Mouse (Mus musculus) liver, embryonic 15.5 days (tissue): ENCODE results near the gene Msgn1. TPM values are rescaled to one million over a fixed set of nuclear protein-coding genes. Genes with fewer than 3 reads are reported as not detected.

Experiments
- ATAC-seq: fragments of 200-750 bp; cut with Nextera tagmentation; 2 replicates; pipeline ENCODE4 v1.8.0; 2017; ENCODE audit warnings: moderate number of reproducible peaks, mild to moderate bottlenecking, moderate library complexity; ENCODE audit not compliant: insufficient read depth
- H3K27ac ChIP-seq: fragments of 300-500 bp; sonication (generic); replicated peaks from 2 replicates; pipeline ENCODE4 v1.5.1; 2015; ENCODE audit warnings: mild to moderate bottlenecking, inconsistent platforms
- H3K27me3 ChIP-seq: fragments of 300-500 bp; sonication (generic); 2 replicates; pipeline ENCODE4 v1.6.1; 2015; ENCODE audit warnings: mild to moderate bottlenecking, inconsistent platforms
- H3K36me3 ChIP-seq: fragments of 300-500 bp; sonication (generic); replicated peaks from 2 replicates; pipeline ENCODE4 v1.6.1; 2015; ENCODE audit warnings: moderate library complexity, mild to moderate bottlenecking, inconsistent platforms
- H3K4me1 ChIP-seq: fragments of 300-500 bp; sonication (generic); replicated peaks from 2 replicates; pipeline ENCODE4 v1.6.1; 2015; ENCODE audit warnings: inconsistent platforms
- H3K4me2 ChIP-seq: fragments of 300-500 bp; sonication (generic); 2 replicates; pipeline ENCODE4 v1.6.1; 2015; ENCODE audit warnings: moderate library complexity, mild to moderate bottlenecking, inconsistent platforms
- H3K4me3 ChIP-seq: fragments of 300-500 bp; sonication (generic); replicated peaks from 2 replicates; pipeline ENCODE4 v1.5.1; 2015; ENCODE audit warnings: mild to moderate bottlenecking, inconsistent platforms
- H3K9ac ChIP-seq: fragments of 300-500 bp; sonication (generic); 2 replicates; pipeline ENCODE4 v1.6.1; 2015; ENCODE audit warnings: moderate library complexity, mild to moderate bottlenecking, inconsistent platforms
- H3K9me3 ChIP-seq: fragments of 300-500 bp; sonication (generic); replicated peaks from 2 replicates; pipeline ENCODE4 v1.6.1; 2016; ENCODE audit warnings: inconsistent platforms
- WGBS: fragments of 180-500 bp; shearing (Covaris S2); methylation state at CpG from one replicate; pipeline ENCODE4 v1.1.7; 2015; ENCODE audit warnings: mixed read lengths; ENCODE audit not compliant: insufficient replicate concordance; 5-methylcytosine and 5-hydroxymethylcytosine counted together
- polyA plus RNA-seq: library from polyadenylated mRNA; unstranded; fragments of >200 nt; fragmentation: Nextera tagmentation; extraction: Ambion mirVana; gene quantifications from 2 replicates; pipeline ENCODE4 v1.2.1, GENCODE M21; 2015

The Msgn1 gene
- polyA plus RNA-seq, 1 experiment from 2014 or later, result not detected

- Histone ChIP-seq H3K9ac (no peak overlapping the region), H3K27me3 (no peaks in the 10 kb centered on the region), H3K4me1 (no peaks in the 10 kb centered on the region), H3K9me3 (no peaks in the 10 kb centered on the region), H3K4me3 (no peak overlapping the region), H3K36me3 (no peaks in the 10 kb centered on the region), H3K27ac (no peak overlapping the region), H3K4me2 (no peak overlapping the region)
- 49% methylated on average over 2 of the region's 2 CpGs for WGBS
- ATAC-seq, result no peak
Measured at GRCm38 (mm10) chr12:11198551-11198950, 10.2 kb downstream of the Msgn1 start.

GRCm38 (mm10) chr12:11198026-11198425 is 10.7 kb downstream of the Msgn1 start:
- no peak for ATAC-seq
- Histone ChIP-seq H3K4me2 (no peak overlapping the region), H3K4me3 (no peak overlapping the region), H3K9ac (no peak overlapping the region), H3K27me3 (no peaks in the 10 kb centered on the region), H3K36me3 (no peaks in the 10 kb centered on the region), H3K4me1 (no peaks in the 10 kb centered on the region), H3K9me3 (no peaks in the 10 kb centered on the region), H3K27ac (no peak overlapping the region)
- 35% methylated on average over 4 of the region's 4 CpGs for WGBS

- Histone ChIP-seq H3K4me3 (no peak overlapping the region), H3K9ac (no peak overlapping the region), H3K4me2 (peak overlapping the region; percentile 41; the same call in 1 of the 2 replicates), H3K9me3 (no peaks in the 10 kb centered on the region), H3K27me3 (no peaks in the 10 kb centered on the region), H3K27ac (no peak overlapping the region), H3K36me3 (no peaks in the 10 kb centered on the region), H3K4me1 (no peaks in the 10 kb centered on the region)
- 36% methylated on average over 5 of the region's 5 CpGs for WGBS
- ATAC-seq, result no peak
Measured at GRCm38 (mm10) chr12:11196830-11197229, 11.9 kb downstream of the Msgn1 start.

GRCm38 (mm10) chr12:11196142-11196597 is 12.6 kb downstream of the Msgn1 start:
- no peak for ATAC-seq
- no peaks in the 10 kb centered on the region for H3K27me3 ChIP-seq
- H3K4me2 ChIP-seq, result peak overlapping the region; percentile 41
- H3K27ac ChIP-seq, result no peak overlapping the region
- no peak overlapping the region for H3K9ac ChIP-seq
- no peak overlapping the region for H3K4me3 ChIP-seq
- H3K9me3 ChIP-seq, result no peaks in the 10 kb centered on the region
- WGBS, result 3% methylated on average over 18 of the region's 19 CpGs
- H3K4me1 ChIP-seq, result no peaks in the 10 kb centered on the region
- no peaks in the 10 kb centered on the region for H3K36me3 ChIP-seq

- H3K36me3 ChIP-seq, result no peaks in the 10 kb centered on the region
- H3K27me3 ChIP-seq, result no peaks in the 10 kb centered on the region
- no peak overlapping the region for H3K4me2 ChIP-seq
- no peak overlapping the region for H3K9ac ChIP-seq
- no peak overlapping the region for H3K4me3 ChIP-seq
- no peaks in the 10 kb centered on the region for H3K4me1 ChIP-seq
- WGBS, result 66% methylated on average over 1 of the region's 1 CpGs
- H3K27ac ChIP-seq, result no peak overlapping the region
- no peaks in the 10 kb centered on the region for H3K9me3 ChIP-seq
- ATAC-seq, result no peak
Measured at GRCm38 (mm10) chr12:11195031-11195430, 13.7 kb downstream of the Msgn1 start.

- Histone ChIP-seq H3K27me3 (no peaks in the 10 kb centered on the region), H3K4me1 (no peaks in the 10 kb centered on the region), H3K27ac (no peak overlapping the region), H3K4me2 (no peak overlapping the region), H3K4me3 (no peak overlapping the region), H3K36me3 (no peaks in the 10 kb centered on the region), H3K9me3 (no peaks in the 10 kb centered on the region), H3K9ac (no peak overlapping the region)
- 18% methylated on average over 11 of the region's 11 CpGs for WGBS
- ATAC-seq, result no peak
Measured at GRCm38 (mm10) chr12:11178486-11179154, 30.2 kb downstream of the Msgn1 start.

- Histone ChIP-seq H3K9me3 (no peaks in the 10 kb centered on the region), H3K4me1 (no peaks in the 10 kb centered on the region), H3K9ac (no peak overlapping the region), H3K27ac (no peak overlapping the region), H3K4me2 (no peak overlapping the region), H3K4me3 (no peak overlapping the region), H3K36me3 (no peaks in the 10 kb centered on the region), H3K27me3 (no peaks in the 10 kb centered on the region)
- ATAC-seq, result no peak
- WGBS, result 13% methylated on average over 5 of the region's 5 CpGs
Measured at GRCm38 (mm10) chr12:11177408-11178394, 31.1 kb downstream of the Msgn1 start.

GRCm38 (mm10) chr12:11158670-11159069 is 50.1 kb downstream of the Msgn1 start:
- Histone ChIP-seq H3K4me2 (no peak overlapping the region), H3K4me1 (no peaks in the 10 kb centered on the region), H3K27me3 (no peaks in the 10 kb centered on the region), H3K9me3 (no peaks in the 10 kb centered on the region), H3K4me3 (no peak overlapping the region), H3K27ac (no peak overlapping the region), H3K36me3 (no peaks in the 10 kb centered on the region), H3K9ac (no peak overlapping the region)
- WGBS, result 66% methylated on average over 3 of the region's 3 CpGs
- ATAC-seq, result no peak

Other genes with a start within 250 kb of the Msgn1 start
- gene Kcns3, start 57.9 kb downstream of the Msgn1 start, polyA plus RNA-seq, result 0.07 and 0.13 TPM in 2 replicates
- gene Gen1, start 56.8 kb upstream of the Msgn1 start, polyA plus RNA-seq, result 8.7 and 9.4 TPM in 2 replicates
- 55.8 and 71.4 TPM in 2 replicates for gene Smc6, start 56.9 kb upstream of the Msgn1 start, polyA plus RNA-seq
- gene Vsnl1, start 227.6 kb upstream of the Msgn1 start, polyA plus RNA-seq, result 0.07 TPM in 1 of 2 replicates, not detected in the other
- gene Rad51ap2, start 247.1 kb upstream of the Msgn1 start, polyA plus RNA-seq, result not detected in 2 replicates